Mouse (Mus musculus) limb, embryonic 14.5 days (tissue): ENCODE results near the gene Plekhb2. TPM values are rescaled to one million over a fixed set of nuclear protein-coding genes. Genes with fewer than 3 reads are reported as not detected.

Source experiments
- ATAC-seq: fragments of 200-750 bp; cut with Nextera tagmentation; 2 replicates; pipeline ENCODE4 v1.8.0; 2017; ENCODE audit warnings: low read depth, moderate number of reproducible peaks, moderate TSS enrichment; ENCODE audit not compliant: low FRiP score
- DNase-seq: peaks from one replicate; pipeline ENCODE4 v3.0.0-alpha.2; 2015; ENCODE audit warnings: low spot score
- H3K27ac ChIP-seq: fragments of 300-500 bp; sonication (generic); replicated peaks from 2 replicates; pipeline ENCODE4 v1.5.1; 2014; ENCODE audit warnings: low read depth, mild to moderate bottlenecking, low read length, moderate library complexity, mixed read lengths
- H3K27me3 ChIP-seq: fragments of 300-500 bp; sonication (generic); 2 replicates; pipeline ENCODE4 v1.6.1; 2014; ENCODE audit warnings: low read length, mixed read lengths; ENCODE audit not compliant: control insufficient read depth, insufficient read depth
- H3K36me3 ChIP-seq: fragments of 300-500 bp; sonication (generic); 2 replicates; pipeline ENCODE4 v1.6.1; 2014; ENCODE audit warnings: mild to moderate bottlenecking, low read length, moderate library complexity, mixed read lengths; ENCODE audit not compliant: control insufficient read depth, insufficient read depth
- H3K4me1 ChIP-seq: fragments of 300-500 bp; sonication (generic); 2 replicates; pipeline ENCODE4 v1.6.1; 2014; ENCODE audit warnings: antibody characterized with exemption, low read length, mixed read lengths; ENCODE audit not compliant: control insufficient read depth, insufficient read depth
- H3K4me2 ChIP-seq: fragments of 300-500 bp; sonication (generic); replicated peaks from 2 replicates; pipeline ENCODE4 v1.6.1; 2014; ENCODE audit warnings: low read depth, mild to moderate bottlenecking, low read length, moderate library complexity; ENCODE audit not compliant: severe bottlenecking
- H3K4me3 ChIP-seq: fragments of 300-500 bp; sonication (generic); replicated peaks from 2 replicates; pipeline ENCODE4 v1.5.1; 2014; ENCODE audit warnings: low read length
- H3K9ac ChIP-seq: fragments of 300-500 bp; sonication (generic); 2 replicates; pipeline ENCODE4 v1.6.1; 2014; ENCODE audit warnings: mild to moderate bottlenecking, low read depth, low read length, moderate library complexity; ENCODE audit not compliant: severe bottlenecking
- H3K9me3 ChIP-seq: fragments of 300-500 bp; sonication (generic); 2 replicates; pipeline ENCODE4 v1.6.1; 2016; ENCODE audit warnings: low read length; ENCODE audit not compliant: control insufficient read depth
- POLR2A ChIP-seq: fragments of 200-500 bp; IDR thresholded peaks from 2 replicates; pipeline ENCODE4 v1.8.0; 2012; ENCODE audit warnings: inconsistent platforms, mild to moderate bottlenecking, moderate library complexity, borderline replicate concordance; ENCODE audit not compliant: insufficient read depth, insufficient read length; ENCODE audit errors: extremely low read depth
- WGBS: fragments of 180-500 bp; shearing (Covaris S2); extraction: QIAGEN DNeasy Blood & Tissue Kit; methylation state at CpG from one replicate; pipeline ENCODE4 v1.1.7; 2014; 5-methylcytosine and 5-hydroxymethylcytosine counted together
- polyA plus RNA-seq, 2 experiments: library from polyadenylated mRNA; depleted of rRNA in 1 of 2; stranded (reverse) in 1 of 2; unstranded in 1 of 2; fragments of >200 nt; fragmentation: Nextera tagmentation in 1 of 2; extraction: Ambion mirVana in 1 of 2; gene quantifications; 2 replicates each; pipeline versions ENCODE4 v1.2.1 to v1.2.3; 2012 to 2014

The Plekhb2 gene
- polyA plus RNA-seq, 2 experiments = 9.5 to 15.6 TPM

GRCm38 (mm10) chr1:34851562-34851961 lies 1.8 kb downstream of the Plekhb2 start:
- ATAC-seq (no peak), DNase-seq (no peak)
- Histone ChIP-seq H3K27ac (no peak overlapping the region), H3K4me1 (no peaks in the 10 kb centered on the region), H3K4me3 (no peak overlapping the region), H3K36me3 (no peaks in the 10 kb centered on the region), H3K9me3 (no peaks in the 10 kb centered on the region), H3K27me3 (no peaks in the 10 kb centered on the region), H3K4me2 (no peak overlapping the region), H3K9ac (no peak overlapping the region)
- TF ChIP-seq POLR2A = no peak
- WGBS = 34% methylated on average over 6 of the region's 6 CpGs

- H3K9me3 ChIP-seq = no peaks in the 10 kb centered on the region
- no peak overlapping the region for H3K4me2 ChIP-seq
- no peak overlapping the region for H3K4me3 ChIP-seq
- H3K9ac ChIP-seq = 0 out of 2 replicates have a peak overlapping the region, but pooled peaks have one; percentile 21
- WGBS = 71% methylated on average over 11 of the region's 11 CpGs
- H3K4me1 ChIP-seq = no peaks in the 10 kb centered on the region
- no peak for TF ChIP-seq POLR2A
- no peaks in the 10 kb centered on the region for H3K36me3 ChIP-seq
- no peaks in the 10 kb centered on the region for H3K27me3 ChIP-seq
- DNase-seq = no peak
- ATAC-seq = no peak
- H3K27ac ChIP-seq = no peak overlapping the region
Measured at GRCm38 (mm10) chr1:34852116-34852878, 2.5 kb downstream of the Plekhb2 start.

- no peak overlapping the region for H3K4me2 ChIP-seq
- H3K9me3 ChIP-seq = no peaks in the 10 kb centered on the region
- no peak for ATAC-seq
- H3K27ac ChIP-seq = no peak overlapping the region
- no peak overlapping the region for H3K9ac ChIP-seq
- no peak for DNase-seq
- no peaks in the 10 kb centered on the region for H3K36me3 ChIP-seq
- no peaks in the 10 kb centered on the region for H3K4me1 ChIP-seq
- H3K27me3 ChIP-seq = no peaks in the 10 kb centered on the region
- 86% methylated on average over 2 of the region's 2 CpGs for WGBS
- no peak overlapping the region for H3K4me3 ChIP-seq
- no peak for TF ChIP-seq POLR2A
Measured at GRCm38 (mm10) chr1:34853786-34854185, 4.0 kb downstream of the Plekhb2 start.

GRCm38 (mm10) chr1:34855056-34855739 lies 5.4 kb downstream of the Plekhb2 start:
- Histone ChIP-seq H3K36me3 (no peaks in the 10 kb centered on the region), H3K27ac (no peak overlapping the region), H3K27me3 (no peaks in the 10 kb centered on the region), H3K4me2 (no peak overlapping the region), H3K9ac (no peak overlapping the region), H3K9me3 (no peaks in the 10 kb centered on the region), H3K4me1 (no peaks in the 10 kb centered on the region), H3K4me3 (no peak overlapping the region)
- DNase-seq (no peak), ATAC-seq (no peak)
- no peak for TF ChIP-seq POLR2A
- 78% methylated on average over 12 of the region's 12 CpGs for WGBS

- H3K36me3 ChIP-seq = peaks cover 8% of the 10 kb centered on the region
- WGBS = 66% methylated on average over 5 of the region's 5 CpGs
- DNase-seq (no peak), ATAC-seq (no peak; the same call in 1 of the 2 replicates)
- no peak overlapping the region for H3K9ac ChIP-seq
- no peak for TF ChIP-seq POLR2A
- no peak overlapping the region for H3K27ac ChIP-seq
- no peaks in the 10 kb centered on the region for H3K27me3 ChIP-seq
- H3K9me3 ChIP-seq = no peaks in the 10 kb centered on the region
- no peak overlapping the region for H3K4me3 ChIP-seq
- no peaks in the 10 kb centered on the region for H3K4me1 ChIP-seq
- no peak overlapping the region for H3K4me2 ChIP-seq
Measured at GRCm38 (mm10) chr1:34858671-34859070, 8.9 kb downstream of the Plekhb2 start.
